Mouse (Mus musculus) cerebellum, postnatal 10 days (tissue): ENCODE results near the gene AI467606.
"Not testable (repeated sequence)": the region's sequence is repeated elsewhere in the genome, so short reads cannot be mapped to it uniquely, and the experiment has no call there.

Experiments used
- DNase-seq, 2 experiments: peaks; one replicate each; pipeline ENCODE4 v3.0.0; 2021; ENCODE audit warnings: mixed read lengths in 2 of 2

The AI467606 gene

DNA sequence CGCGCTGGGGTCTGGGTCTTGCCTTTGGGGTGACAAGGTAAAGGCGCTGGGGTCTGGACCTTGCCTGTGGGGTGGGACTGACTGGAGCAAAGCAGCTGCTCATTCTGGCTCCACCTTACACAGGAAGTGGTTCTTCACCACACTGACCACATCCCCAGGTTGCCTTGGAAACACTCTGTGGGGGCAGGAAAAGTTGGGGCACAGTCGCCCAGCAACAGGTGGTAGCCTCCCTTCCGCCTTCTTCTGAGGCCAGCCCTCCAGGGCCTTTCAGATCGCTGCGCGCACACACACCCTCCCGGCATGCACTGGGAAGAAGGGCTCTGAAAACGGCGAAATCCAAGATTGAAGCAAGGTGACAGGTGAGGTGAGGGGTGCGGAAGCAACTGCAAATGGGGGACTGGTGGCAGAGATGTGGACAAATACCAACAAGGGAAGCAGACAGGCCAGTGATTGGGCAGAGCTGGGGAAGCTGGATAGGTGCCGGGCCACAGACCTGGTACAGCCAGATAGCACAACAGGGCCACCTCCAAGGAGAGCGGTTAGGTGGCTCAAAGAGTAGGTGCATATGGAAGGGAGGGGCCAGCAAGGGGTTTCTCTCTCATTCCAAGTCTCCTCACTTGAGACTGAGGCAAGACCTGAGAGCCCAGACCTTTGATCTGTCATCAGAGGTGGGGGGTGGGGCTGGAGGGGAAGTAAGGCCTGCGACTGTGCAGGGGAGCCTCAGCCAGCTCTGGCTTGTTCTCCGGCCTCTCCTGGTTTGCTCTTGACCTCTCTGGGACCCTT, at the start of gene AI467606:
Gene AI467606, plus strand, starts transcription at position 246 of the 783 bp plus-strand sequence.
- no peak for DNase-seq

DNA sequence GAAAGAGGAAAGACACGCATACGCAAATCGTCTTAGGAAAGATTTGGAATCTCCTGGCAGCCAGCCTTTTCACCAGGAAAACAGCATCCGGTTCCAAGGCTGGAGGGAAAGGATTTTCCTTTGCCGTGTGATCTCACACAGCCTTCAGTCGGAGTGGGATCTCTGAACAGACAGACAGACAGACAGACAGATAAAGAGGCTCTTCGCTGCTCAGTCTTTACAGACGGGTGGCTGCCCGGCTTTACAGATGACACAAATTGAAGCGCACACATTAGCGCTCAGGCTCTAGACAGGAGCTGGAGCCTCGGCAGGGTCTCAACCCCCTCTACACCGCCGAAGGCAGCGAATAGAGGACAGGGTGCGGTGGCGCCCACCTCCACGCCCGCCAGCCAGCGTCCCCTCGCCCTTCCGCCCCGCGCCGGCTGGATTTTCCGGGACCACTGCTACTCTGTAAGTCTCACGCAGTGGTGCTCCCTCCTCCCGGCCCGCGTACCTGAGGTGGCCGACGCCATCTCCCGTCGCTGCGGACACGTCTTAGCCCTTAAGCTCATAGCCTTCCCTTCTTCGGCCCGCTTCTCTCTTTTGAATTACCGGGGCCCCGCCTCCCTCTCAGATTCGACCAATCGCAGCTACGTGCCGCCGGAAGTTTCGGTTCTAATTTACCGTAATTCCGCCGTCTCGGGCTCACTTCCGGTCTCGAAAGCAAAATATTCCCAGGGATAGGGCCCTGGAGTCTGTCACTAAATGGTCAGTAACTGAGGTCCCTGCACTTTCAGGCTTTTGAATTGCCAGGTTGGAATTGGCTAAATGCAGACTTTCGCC, 49.1 kb upstream of the AI467606 start, which contains the start of gene Kif22:
Gene Kif22, minus strand, starts transcription at position 621 of the 822 bp plus-strand sequence.
- DNase-seq, result peak; percentile 95

DNA sequence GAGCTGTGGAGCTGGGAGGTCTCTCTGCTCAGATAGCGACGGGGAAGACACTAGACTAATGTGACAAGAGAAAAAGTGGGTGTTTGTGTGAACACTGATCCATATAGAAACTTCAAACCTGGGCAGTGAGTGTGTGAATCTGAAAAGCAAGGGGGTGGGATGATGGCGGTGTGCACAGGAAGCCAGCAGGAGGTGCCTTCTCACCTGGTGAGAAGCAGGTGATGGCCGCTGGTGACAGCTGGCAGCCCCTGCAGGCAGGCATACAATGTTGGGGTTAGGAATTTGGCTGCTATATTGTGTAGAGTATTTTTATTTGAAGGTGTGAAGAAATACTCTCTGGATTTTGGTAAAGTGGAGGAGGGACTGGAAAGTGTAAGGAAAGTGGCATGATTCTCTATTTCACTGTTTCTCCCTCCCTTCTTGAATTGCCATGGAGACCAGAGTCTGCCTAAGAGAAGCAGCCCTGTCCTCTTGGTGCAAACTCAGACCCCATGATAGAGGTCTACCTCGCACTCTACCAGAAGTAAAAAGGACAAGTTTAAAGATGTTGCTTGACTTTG, 36.1 kb upstream of the AI467606 start:
- no peak for DNase-seq

DNA sequence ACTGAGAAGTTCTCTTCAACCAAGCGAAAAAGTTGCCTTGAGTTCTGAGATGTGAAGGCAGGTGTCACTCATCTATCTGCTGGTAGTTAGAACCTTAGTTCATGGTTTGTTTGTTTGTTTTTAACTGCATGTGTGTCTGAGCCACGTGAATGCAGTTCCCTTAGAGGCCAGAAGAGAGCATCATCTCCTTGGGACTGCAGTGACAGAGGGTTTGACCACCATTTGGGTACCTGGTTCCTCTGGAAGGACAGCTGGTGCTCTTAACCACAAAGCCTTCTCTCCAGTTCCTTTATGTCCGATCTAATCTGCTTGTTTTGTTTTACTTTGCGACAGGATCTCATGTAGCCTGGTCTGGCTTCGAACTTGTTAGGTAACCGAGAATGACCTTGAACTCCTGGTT, 25.6 kb upstream of the AI467606 start:
- DNase-seq, result no peak

DNA sequence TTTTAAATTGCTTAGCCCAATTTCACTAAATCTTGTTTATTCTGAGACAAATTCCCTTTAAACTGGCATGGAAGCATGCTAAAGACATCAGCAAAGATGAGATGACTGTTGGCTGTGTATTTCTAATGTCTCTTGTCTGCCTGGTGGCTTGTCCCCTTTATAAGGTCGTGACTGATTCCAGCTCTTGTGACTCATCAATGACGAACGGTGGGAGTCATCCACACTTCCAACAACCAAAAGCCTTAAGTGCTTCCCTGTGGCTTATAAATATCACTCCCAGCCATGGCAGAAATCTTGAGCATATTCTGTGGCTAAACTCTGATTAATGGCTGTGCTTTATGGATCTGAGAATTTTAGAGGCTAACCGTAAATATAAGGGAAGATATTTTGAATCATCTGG, 24.8 kb upstream of the AI467606 start:
- no peak for DNase-seq

DNA sequence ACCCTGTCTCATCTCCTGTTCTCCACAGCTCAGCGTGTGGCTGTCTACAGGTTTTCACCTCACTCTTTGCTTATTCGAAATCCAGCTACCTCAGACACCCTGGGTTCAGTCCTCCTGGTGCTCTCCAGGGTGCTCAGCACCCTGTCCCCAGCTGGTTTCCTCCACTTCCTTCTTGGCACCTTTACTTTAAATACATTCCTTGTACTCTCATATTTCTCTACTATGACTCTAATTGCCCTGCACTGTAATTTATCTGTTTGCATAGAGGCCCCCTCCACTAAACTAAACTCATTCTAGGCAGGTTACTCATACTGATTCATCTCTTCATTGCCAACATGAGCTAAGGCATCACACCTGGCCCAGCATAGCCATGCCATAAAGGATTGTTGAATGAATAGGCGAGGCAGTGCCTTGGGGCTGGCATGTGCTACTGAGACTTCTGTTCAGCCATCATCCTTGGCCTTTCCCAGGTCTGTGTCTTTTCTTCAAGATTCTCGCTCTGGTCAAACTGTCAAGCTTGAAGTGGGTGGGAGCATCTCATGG, 20.2 kb upstream of the AI467606 start:
- no peak for DNase-seq

DNA sequence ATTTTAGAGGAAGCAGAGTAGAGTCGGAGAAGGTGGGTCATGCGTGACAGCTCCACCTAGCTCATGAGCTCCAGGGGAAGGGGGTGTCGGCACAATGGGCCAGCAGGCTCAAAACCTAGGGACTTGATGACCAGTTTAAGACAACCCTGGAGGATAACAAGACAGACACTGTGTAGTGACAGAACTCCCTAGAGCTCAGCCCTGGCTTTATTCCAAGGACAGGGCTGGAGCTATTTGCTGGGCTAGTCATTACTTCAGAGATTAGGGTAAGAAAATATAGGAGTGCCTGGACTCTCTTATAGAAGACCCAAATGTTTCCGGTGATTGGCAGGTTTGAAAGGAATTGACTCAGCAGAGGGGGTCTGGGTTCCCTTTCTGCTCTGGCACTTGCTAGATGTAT, 17.9 kb upstream of the AI467606 start:
- peak; percentile 13 to 14 for DNase-seq

DNA sequence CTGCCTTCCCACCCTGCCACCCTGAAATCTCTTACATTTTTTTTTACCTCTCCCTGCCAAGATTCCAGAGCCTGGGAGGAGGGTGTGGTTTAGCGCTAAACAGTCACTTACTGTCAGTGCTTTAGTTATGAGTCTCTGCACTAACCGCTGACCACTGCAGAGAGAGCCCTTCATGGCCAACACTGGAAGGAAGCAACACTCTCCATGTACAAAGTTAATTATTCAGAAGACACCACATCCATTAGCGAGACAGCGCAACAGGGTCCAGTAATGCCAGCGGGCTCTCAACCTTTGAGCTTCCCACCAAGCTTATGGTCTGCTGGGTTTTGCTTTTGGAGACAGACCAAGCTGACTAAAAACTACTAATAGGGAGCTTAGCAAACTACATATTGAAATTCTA, 15.0 kb upstream of the AI467606 start:
- no peak for DNase-seq

DNA sequence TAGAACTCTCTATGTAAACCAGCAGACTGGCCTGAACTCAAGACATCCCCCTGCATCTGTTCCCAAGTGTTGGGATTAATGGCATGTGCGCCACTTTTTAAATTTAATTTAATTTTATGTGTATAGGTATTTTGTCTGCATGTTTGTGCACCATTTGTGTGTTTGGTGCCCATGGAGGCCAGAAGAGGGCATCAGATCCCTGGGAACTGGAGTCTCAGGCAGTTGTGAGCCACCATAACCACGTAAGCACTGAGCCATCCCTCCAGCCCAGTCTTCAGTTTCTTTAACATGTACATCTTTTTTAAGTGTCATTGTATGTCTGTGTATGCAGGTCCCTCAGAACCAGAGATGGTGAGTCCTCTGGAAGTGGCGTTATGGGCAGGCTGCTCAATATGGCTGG, 13.5 kb upstream of the AI467606 start:
- DNase-seq, result no peak

DNA sequence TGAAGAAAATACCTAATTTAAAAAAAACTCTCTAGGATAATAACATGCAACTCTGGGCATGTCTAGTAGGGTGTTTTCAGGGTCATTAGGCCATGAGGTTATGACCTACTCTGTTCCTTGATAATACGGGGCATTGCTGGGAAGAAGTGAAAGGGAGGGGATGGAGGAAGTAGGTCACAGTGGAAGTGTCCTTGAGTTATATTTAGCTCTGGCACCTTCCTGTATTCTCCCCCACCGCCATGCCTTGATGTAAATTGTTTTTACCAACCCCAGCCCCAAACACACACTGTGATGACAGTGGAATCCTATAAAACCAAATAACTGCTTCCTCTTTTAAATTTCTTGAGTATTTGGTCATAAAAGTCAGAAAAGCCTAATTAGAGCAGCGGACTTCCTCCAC, 11.1 kb upstream of the AI467606 start:
- DNase-seq, result no peak

DNA sequence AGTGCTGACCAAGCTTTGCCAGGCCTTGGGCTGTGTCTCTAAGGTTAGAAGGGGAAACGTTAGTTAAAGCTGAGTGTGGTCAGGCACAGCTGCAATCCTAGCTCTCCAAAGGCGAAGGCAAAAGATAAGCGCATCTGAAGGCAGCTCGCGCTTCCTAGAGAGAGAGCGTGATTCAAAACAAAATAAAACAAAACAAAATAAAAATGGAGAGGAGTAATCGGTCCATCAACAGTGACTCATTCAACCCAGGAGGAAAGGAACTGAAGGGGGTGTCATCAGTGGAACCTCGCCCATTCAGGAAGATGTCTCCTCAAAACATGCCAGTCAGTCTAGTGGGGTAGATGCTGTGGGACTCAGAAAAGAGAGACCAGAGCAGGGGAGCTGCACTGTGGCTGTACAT, 8.9 kb upstream of the AI467606 start:
- no peak for DNase-seq

DNA sequence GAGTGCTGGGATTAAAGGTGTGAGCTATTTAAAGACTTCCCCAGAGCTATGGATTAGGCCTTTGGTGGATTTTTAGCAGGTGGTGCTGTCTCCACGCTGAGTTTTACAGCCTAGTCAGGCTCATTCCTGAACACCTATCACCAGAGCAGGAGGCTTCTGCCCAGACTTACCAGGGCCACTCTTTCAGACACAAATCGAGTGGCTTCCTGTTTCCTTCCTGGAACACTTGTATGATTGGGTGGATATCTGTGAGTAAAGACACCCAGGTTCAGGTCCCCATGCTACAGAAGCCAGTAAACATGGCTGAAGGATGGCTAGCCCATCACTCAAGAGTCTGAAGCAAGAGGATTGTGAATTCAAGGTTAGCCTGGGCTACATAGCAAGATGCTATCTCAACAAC, 8.2 kb upstream of the AI467606 start:
- no peak for DNase-seq

DNA sequence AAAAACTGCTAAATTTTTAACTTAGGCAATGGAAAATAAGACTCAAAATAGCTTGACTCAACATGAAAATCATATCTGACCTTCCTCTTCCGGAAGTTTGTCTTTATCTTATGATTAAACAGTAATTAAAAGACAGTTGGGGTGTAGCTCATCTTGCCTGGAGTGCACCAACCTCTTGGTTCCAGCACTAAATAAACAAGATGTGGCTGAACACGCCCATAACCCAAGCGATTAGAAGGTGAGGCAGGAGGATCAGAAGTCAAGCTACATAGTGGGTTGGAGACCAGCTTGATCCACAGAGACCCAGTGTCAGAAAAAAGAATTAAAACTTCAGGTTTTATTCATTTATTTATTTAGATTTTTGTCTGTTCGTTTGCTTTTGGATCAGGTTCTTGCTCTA, 7.5 kb upstream of the AI467606 start:
- no peak for DNase-seq

DNA sequence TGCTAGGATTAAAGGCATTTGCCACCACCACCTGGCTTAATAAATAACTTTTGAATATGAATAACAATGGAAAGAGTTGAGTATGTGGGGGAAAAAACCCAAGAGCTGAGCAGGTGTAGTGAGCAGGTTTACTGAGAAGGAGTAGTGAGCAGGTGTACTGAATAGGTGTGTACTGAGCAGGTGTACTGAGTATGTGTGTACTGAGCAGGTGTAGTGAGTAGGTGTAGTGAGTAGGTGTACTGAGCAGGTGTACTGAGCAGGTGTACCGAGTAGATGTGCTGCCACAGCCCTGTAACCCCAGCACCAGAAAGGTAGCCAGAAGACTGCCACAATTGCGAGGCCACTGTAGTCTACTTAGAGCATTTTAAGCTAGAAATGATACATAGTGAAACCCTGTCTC, 6.4 kb upstream of the AI467606 start:
- DNase-seq, result no peak

DNA sequence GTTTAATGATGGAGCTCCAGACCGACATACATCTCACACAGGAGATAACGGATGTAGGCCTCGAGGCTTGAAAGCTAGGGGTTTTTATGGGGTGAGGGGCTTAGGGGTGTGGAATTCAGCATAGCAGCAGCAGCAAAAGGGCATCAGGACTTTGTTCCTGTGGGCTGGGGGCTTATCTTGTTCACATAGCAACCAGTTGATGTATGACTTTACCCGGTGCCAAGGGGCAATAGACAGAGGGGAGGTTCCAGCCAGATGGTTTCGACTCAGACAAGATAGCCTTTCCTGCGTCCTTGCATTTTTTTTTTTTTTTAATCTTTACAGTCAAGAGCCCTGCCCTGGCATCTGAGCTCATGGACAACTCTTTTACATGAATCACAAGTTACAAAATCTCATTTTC, 5.4 kb upstream of the AI467606 start:
- not testable (repeated sequence) for DNase-seq

DNA sequence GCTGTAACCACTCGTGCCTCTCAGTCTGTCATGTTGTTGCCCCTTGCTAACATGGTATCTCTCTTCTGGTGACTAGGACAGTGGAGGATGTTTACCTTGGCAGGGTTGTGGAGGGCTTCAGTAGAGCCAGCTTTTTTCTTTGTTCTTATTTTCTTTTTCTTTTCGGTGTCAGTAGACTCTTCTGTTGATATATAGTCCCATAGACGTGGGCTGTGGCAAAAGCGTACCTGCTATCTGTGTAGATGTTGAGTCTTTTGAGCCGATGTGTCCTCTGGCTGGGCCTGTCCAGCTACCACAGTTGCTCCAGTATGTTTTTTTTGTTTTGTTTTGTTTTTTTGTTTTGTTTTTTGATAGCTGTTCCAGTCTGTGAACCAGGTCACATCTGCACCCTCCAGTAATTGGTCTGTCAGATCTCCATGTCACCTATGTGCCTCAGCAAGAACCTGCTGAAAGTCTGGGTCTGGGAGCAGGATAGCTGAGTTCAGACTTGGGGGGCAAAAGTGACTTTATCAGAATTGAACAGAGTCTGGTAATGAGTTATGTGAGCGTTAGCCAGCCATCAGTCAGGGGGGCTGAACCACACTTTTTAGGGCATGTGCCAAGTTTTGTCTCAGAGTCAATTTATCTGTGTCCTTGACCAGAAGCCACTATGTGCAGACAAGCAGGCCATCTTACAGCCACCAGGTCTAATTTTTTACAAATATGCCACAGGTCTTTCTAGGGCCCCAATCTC, 3.7 kb upstream of the AI467606 start, which contains the start of gene Zg16:
Gene Zg16, minus strand, starts transcription at position 51 of the 733 bp plus-strand sequence.
- DNase-seq, result not testable (repeated sequence)

DNA sequence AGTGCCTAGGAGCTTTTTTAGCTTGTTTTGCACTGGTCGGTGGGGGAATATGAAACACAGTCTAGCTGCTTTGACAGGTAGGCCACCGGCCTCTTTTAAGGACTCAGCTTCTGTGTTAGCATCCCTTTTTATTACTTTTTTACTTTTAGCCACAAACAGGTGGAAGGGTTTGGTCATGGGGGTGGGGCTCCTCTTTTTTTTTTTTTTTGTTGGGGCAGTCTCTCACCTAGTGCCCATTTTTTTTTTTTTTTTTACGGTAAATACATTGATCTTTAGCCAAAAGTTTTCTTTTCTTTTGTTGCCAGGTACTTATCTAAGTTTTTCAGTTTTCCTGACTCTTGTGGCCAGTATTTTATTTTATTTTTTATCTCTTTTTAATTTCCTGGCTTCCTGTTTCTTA, 3.1 kb upstream of the AI467606 start:
- no peak for DNase-seq

DNA sequence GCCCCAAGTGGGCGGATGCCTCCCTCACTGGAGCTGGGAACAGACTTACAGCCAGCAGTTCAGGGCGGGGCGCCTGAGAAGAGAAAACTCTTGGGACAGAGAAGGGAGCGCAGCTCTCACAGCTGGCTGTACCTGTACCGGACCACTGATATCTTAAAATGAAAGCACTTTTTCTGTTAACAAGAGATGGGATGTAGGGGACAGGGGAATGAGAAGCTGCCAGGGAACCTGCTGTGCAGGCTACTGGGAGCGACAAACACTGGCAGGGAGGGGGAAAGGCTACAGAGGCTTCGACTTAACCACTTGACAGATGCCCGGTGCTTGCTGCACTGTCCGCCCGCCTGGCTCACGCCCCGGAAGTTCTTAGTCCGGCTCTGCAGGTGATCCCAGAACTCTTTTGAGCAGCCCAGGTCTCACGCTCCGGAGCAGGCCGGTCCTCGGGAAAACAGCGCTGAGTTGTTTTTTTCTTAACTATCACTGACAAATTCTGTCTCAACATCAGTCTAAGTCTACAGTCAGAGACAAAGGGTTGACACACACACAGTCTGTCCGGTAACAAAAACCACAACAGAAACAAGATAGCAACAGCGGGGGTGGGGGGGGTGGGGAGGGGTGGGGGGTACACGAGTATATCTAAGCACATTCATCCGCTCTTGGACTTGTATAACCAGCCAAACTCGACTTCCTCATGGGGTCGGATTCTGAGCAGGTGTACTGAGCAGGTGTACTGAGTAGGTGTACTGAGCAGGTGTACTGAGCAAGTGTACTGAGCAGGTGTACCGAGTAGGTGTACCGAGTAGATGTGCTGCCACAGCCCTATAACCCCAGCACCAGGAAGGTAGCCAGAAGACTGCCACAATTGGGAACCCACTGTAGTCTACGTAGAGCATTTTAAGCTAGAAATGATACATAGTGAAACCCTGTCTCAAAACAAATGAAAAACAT, 2.0 kb upstream of the AI467606 start:
- peak in 1 of 2 experiments; percentile 33 for DNase-seq

DNA sequence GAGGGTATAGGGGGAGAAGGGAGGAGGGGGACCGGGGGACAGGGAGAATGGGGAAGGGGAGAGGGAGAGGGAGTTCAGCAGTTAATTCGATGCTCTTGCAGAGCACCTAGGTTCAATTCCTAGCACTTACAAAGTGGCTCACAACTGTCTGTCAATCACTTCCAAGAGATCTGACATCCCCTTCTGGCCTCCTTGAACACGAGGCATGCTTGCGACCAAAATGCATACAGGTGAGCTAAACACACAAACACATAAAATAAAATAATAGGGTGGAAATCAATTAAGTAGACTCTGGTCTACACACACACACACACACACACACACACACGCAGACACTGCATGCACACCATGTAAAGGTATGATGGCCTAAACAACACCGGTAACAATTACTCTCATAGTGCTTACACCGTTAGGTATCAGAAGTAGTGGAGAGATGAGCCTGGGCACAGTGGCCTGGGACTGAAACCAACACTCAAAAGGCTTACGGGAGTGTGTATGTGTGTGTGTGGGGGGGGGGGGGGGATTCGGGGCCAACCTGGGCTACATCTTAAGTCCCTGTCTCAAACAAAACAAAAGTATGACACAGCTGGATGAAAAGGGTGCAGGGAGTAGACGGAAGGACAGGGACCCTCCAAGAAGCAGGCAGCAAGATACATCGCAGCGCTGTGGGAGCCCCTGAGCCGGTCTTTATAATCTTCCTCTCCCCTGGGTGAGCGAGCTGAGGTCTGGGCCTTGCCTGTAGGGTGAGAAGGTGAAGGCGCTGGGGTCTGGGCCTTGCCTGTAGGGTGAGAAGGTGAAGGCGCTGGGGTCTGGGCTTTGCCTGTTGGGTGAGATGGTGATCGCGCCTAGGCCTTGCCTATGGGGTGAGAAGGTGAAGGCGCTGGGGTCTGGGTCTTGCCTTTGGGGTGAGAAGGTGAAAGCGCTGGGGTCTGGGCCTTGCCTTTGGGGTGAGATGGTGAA, 725 bp upstream of the AI467606 start:
- no peak for DNase-seq

DNA sequence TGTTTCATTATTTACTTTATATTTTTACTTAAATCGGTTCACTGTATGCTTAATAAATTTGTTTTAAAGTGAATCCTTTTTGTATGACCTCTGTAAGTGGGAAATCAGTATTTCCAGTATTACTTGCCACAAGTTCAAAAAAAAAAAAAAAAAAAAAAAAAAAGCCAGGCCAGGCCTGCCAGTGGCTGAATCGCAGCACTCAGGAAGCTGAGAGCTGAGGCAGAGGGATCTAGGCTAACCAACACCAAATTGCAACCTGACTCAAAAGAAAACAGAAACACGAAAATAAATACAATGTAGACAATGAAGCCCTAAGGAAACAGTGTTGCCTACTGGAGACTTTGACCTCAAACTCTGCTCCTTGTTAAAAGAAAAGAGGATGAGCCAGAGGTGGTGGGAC, 2.8 kb downstream of the AI467606 start:
- DNase-seq, result no peak
